Mouse (Mus musculus): ENCODE data around the gene Trim33. TPM values are rescaled to one million over a fixed set of nuclear protein-coding genes. Genes with fewer than 3 reads are reported as not detected.
A peak's percentile ranks its signal among the peaks of the same experiment; 100 is the strongest.

Trim33 gene
- total and polyA plus RNA-seq, 2 experiments from 2014 or later: 19.3 to 63.3 TPM

DNA sequence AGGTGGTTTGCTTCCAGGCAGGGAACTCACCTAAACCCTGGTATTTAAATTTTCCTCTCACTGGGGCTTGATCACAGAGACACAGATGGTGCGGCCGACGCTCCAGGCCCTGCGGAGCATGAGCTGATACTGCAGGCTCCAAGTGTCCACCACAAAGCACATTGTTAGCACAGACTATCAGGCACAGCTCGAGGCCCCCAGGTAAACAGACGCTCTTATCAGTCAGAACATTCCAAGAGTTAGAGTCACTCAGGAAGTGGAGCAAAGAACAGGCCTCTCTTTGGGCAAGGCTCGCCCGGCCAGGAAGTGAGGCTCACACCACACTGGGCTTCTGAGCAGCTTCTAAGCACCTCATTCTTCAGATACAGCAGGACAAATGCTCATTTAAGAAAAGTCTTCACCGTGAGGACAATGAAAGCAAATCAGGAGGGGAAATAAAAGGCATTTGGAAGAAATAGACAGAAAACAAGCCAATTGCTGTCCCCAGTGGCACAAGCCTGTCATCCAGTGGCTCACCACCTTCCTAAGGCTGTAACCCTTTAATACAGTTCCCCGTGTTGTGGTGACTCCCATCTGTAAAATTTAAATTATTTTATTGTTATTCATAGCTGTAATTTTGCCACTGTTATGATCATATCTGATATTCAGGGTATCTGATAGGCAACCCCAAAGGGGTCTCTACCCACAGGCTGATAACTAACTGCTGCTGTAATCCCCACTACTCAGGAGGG, 22.8 kb upstream of the Trim33 start:
- no peaks in the 10 kb centered on the region for H3K9me3 ChIP-seq (ENCODE audit: low read length)
- no peak overlapping the region for H3K27ac ChIP-seq
- WGBS: 69% methylated on average over 10 of the region's 10 CpGs
- ATAC-seq (no peak), DNase-seq (ENCODE audit: low spot score) (no peak)
- no peak overlapping the region for H3K9ac ChIP-seq (replicated peaks; ENCODE audit: low read length)
- no peak overlapping the region for H3K4me3 ChIP-seq (ENCODE audit: low read length)
- no peaks in the 10 kb centered on the region for H3K36me3 ChIP-seq (ENCODE audit: insufficient read depth, low read length)
- H3K27me3 ChIP-seq (ENCODE audit: insufficient read depth, low read length): no peaks in the 10 kb centered on the region
- H3K4me1 ChIP-seq (ENCODE audit: insufficient read depth, low read length): no peaks in the 10 kb centered on the region
- TF ChIP-seq CTCF (IDR thresholded peaks at IDR 0.05; ENCODE audit: low read depth): no peak
- no peak overlapping the region for H3K4me2 ChIP-seq (ENCODE audit: low read depth, low read length)

- no peak overlapping the region for H3K4me2 ChIP-seq (ENCODE audit: low read depth, low read length)
- no peak for DNase-seq (ENCODE audit: low spot score)
- H3K9me3 ChIP-seq (ENCODE audit: low read length): peaks cover 5% of the 10 kb centered on the region; the same call in 1 of the 2 replicates
- no peaks in the 10 kb centered on the region for H3K27me3 ChIP-seq (ENCODE audit: insufficient read depth, low read length)
- H3K4me1 ChIP-seq (ENCODE audit: insufficient read depth, low read length): no peaks in the 10 kb centered on the region
- no peaks in the 10 kb centered on the region for H3K36me3 ChIP-seq (ENCODE audit: insufficient read depth, low read length)
- no peak for ATAC-seq
- TF ChIP-seq CTCF (IDR thresholded peaks at IDR 0.05; ENCODE audit: low read depth): no peak
- WGBS: 93% methylated on average over 12 of the region's 12 CpGs
- H3K27ac ChIP-seq: no peak overlapping the region
- no peak overlapping the region for H3K4me3 ChIP-seq (ENCODE audit: low read length)
- no peak overlapping the region for H3K9ac ChIP-seq (replicated peaks; ENCODE audit: low read length)
Observed at GRCm38 (mm10) chr3:103262802-103263417, 16.2 kb upstream of the Trim33 start.

- no peaks in the 10 kb centered on the region for H3K9me3 ChIP-seq (ENCODE audit: low read length)
- H3K4me1 ChIP-seq (ENCODE audit: insufficient read depth, low read length): peaks cover 17% of the 10 kb centered on the region
- ATAC-seq: peak; percentile 1
- peak; percentile 33 for DNase-seq (ENCODE audit: low spot score)
- peak overlapping the region; percentile 96 for H3K27ac ChIP-seq
- H3K36me3 ChIP-seq (ENCODE audit: insufficient read depth, low read length): no peaks in the 10 kb centered on the region
- H3K4me3 ChIP-seq (ENCODE audit: low read length): peak overlapping the region; percentile 100
- H3K4me2 ChIP-seq (ENCODE audit: low read depth, low read length): peak overlapping the region; percentile 62
- peak overlapping the region; percentile 98 for H3K9ac ChIP-seq (replicated peaks; ENCODE audit: low read length)
- WGBS: 12% methylated on average over 11 of the region's 11 CpGs
- TF ChIP-seq CTCF (IDR thresholded peaks at IDR 0.05; ENCODE audit: low read depth): no peak
- no peaks in the 10 kb centered on the region for H3K27me3 ChIP-seq (ENCODE audit: insufficient read depth, low read length)
Observed at GRCm38 (mm10) chr3:103278561-103279181, 422 bp upstream of the Trim33 start.

- TF ChIP-seq CTCF (IDR thresholded peaks at IDR 0.05; ENCODE audit: low read depth): no peak
- Histone ChIP-seq H3K36me3 (ENCODE audit: insufficient read depth, low read length) (no peaks in the 10 kb centered on the region), H3K9me3 (ENCODE audit: low read length) (no peaks in the 10 kb centered on the region), H3K4me2 (ENCODE audit: low read depth, low read length) (peak overlapping the region; percentile 92), H3K4me3 (ENCODE audit: low read length) (peak overlapping the region; percentile 100), H3K27ac (peak overlapping the region; percentile 96), H3K9ac (replicated peaks; ENCODE audit: low read length) (peak overlapping the region; percentile 98), H3K4me1 (ENCODE audit: insufficient read depth, low read length) (peaks cover 17% of the 10 kb centered on the region), H3K27me3 (ENCODE audit: insufficient read depth, low read length) (no peaks in the 10 kb centered on the region)
- DNase-seq (ENCODE audit: low spot score) (peak; percentile 60), ATAC-seq (peak; percentile 69)
- under 1% methylated on average over 34 of the region's 36 CpGs for WGBS
Observed at GRCm38 (mm10) chr3:103280241-103280761, 1.2 kb downstream of the Trim33 start.

DNA sequence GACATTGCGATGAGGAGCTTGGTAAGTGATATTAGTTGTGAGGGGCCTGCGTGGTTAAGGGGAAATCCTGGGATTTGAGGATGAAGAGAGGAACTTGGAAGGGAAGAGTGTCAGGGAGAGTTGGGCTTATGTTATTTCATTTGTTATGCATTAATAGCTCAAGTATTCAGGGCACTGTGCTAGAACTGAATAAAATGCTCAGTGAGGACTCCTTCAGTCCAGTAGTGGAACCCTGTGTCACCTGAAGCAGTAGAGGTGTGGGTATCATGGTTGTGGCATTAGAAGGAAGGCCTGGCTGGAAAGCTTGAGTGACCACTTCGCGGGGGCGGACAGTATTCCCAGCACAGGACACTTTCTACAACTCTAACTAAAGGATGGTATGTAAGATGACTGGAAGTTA, 1.8 kb downstream of the Trim33 start:
- ATAC-seq: no peak

GRCm38 (mm10) chr3:103288761-103289160, 9.7 kb downstream of the Trim33 start:
- 85% methylated on average over 4 of the region's 4 CpGs for WGBS
- Histone ChIP-seq H3K9me3 (ENCODE audit: low read length) (no peaks in the 10 kb centered on the region; the same call in 1 of the 2 replicates), H3K27ac (no peak overlapping the region), H3K9ac (replicated peaks; ENCODE audit: low read length) (no peak overlapping the region), H3K27me3 (ENCODE audit: insufficient read depth, low read length) (no peaks in the 10 kb centered on the region), H3K4me1 (ENCODE audit: insufficient read depth, low read length) (no peaks in the 10 kb centered on the region), H3K4me2 (ENCODE audit: low read depth, low read length) (no peak overlapping the region), H3K36me3 (ENCODE audit: insufficient read depth, low read length) (no peaks in the 10 kb centered on the region), H3K4me3 (ENCODE audit: low read length) (no peak overlapping the region)
- ATAC-seq (no peak), DNase-seq (ENCODE audit: low spot score) (no peak)
- no peak for TF ChIP-seq CTCF (IDR thresholded peaks at IDR 0.05; ENCODE audit: low read depth)

More for the DNA sequence above, 1.8 kb downstream of the Trim33 start:
- Histone ChIP-seq H3K9me3 (ENCODE audit: low read length) (no peaks in the 10 kb centered on the region), H3K36me3 (ENCODE audit: insufficient read depth, low read length) (no peaks in the 10 kb centered on the region), H3K27me3 (ENCODE audit: insufficient read depth, low read length) (no peaks in the 10 kb centered on the region), H3K4me3 (ENCODE audit: low read length) (peak overlapping the region; percentile 100), H3K9ac (replicated peaks; ENCODE audit: low read length) (peak overlapping the region; percentile 98), H3K4me1 (ENCODE audit: insufficient read depth, low read length) (peaks cover 17% of the 10 kb centered on the region), H3K4me2 (ENCODE audit: low read depth, low read length) (peak overlapping the region; percentile 92), H3K27ac (peak overlapping the region; percentile 96)
- DNase-seq (ENCODE audit: low spot score): no peak
- 27% methylated on average over 5 of the region's 5 CpGs for WGBS
- TF ChIP-seq CTCF (IDR thresholded peaks at IDR 0.05; ENCODE audit: low read depth): peak; percentile 13; the same call in 1 of the 2 replicates

Measured in hindbrain, postnatal 0 days (tissue).